Mouse (Mus musculus) megakaryocyte, embryonic 14.5 days (primary cell): ENCODE results near the gene Kcng4. TPM values are rescaled to one million over a fixed set of nuclear protein-coding genes. Genes with fewer than 3 reads are reported as not detected.

ENCODE experiments used
- H3K27me3 ChIP-seq: replicated peaks from 2 replicates; pipeline ENCODE3; 2012; ENCODE audit warnings: inconsistent platforms
- H3K36me3 ChIP-seq: replicated peaks from 2 replicates; pipeline ENCODE3; 2012; ENCODE audit warnings: low read length, inconsistent platforms, mixed read lengths
- H3K4me1 ChIP-seq: 2 replicates; pipeline ENCODE4 v1.6.1; 2012; ENCODE audit warnings: inconsistent platforms
- H3K4me3 ChIP-seq: replicated peaks from 2 replicates; pipeline ENCODE3; 2012; ENCODE audit warnings: moderate library complexity, mild to moderate bottlenecking, inconsistent platforms
- H3K9me3 ChIP-seq: 2 replicates; pipeline ENCODE4 v1.6.1; 2012; ENCODE audit warnings: inconsistent platforms
- FLI1 ChIP-seq: IDR thresholded peaks from 2 replicates; pipeline ENCODE4 v1.6.1; 2012; ENCODE audit warnings: low read length, inconsistent platforms, mixed read lengths
- GATA1 ChIP-seq: IDR thresholded peaks from 3 replicates; pipeline ENCODE4 v1.6.1; 2012; ENCODE audit warnings: mixed read lengths, low read length, inconsistent platforms, borderline replicate concordance
- polyA plus RNA-seq: library from polyadenylated mRNA; stranded (reverse); fragments of >175 nt; gene quantifications from 2 replicates; pipeline ENCODE4 v1.2.3, GENCODE M21; 2012; ENCODE audit warnings: low replicate concordance; ENCODE audit not compliant: insufficient read depth

Kcng4 gene
- polyA plus RNA-seq, 1 experiment: not detected

DNA sequence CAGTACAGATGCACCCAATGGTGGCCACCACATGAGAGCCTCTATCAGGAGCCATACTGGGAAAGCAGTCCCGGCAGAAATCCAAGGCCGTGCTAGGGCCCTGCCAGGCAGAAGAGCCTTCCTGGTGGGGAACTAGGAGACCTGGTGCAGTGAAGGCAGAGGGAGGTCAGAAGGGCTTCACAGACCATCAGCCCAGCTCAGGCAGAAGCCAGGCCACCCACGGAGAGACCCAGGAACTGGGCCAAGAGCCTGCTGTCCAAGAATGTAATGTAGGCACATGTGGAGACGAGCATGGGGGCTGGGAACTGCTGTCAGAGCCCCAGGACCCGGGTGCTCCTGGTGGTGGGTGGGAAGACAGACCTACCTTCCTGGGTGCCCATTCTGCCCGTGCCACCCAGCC lies 29.8 kb upstream of the Kcng4 start:
- Histone ChIP-seq H3K9me3 (no peaks in the 10 kb centered on the region), H3K36me3 (no peaks in the 10 kb centered on the region), H3K27me3 (peaks cover 88% of the 10 kb centered on the region), H3K4me1 (peaks cover 14% of the 10 kb centered on the region), H3K4me3 (no peak overlapping the region)
- TF ChIP-seq GATA1 (no peak), FLI1 (no peak)

DNA sequence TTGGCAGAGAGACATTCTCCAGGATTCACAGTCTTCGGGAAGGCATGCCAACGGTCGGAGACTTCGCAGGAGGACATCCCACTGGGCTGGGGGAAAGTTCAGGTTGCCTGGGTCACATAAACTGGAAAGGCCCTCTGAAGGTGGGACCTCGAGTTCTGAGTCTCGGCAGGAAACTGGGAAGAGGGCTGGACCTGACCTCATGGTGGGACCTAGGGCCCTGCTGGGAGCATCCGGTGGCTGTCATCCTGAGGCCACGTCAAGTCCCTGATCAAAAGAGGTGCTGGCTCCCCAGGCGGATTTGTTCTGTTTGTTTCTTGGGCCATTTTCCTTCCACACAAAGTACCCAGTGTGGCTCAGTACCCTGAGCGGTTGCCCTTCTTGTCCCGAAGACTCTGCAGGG lies 28.0 kb upstream of the Kcng4 start:
- peaks cover 83% of the 10 kb centered on the region for H3K27me3 ChIP-seq
- H3K9me3 ChIP-seq: no peaks in the 10 kb centered on the region
- TF ChIP-seq FLI1: no peak
- TF ChIP-seq GATA1: no peak
- H3K4me3 ChIP-seq: no peak overlapping the region
- H3K36me3 ChIP-seq: no peaks in the 10 kb centered on the region
- peaks cover 14% of the 10 kb centered on the region for H3K4me1 ChIP-seq

DNA sequence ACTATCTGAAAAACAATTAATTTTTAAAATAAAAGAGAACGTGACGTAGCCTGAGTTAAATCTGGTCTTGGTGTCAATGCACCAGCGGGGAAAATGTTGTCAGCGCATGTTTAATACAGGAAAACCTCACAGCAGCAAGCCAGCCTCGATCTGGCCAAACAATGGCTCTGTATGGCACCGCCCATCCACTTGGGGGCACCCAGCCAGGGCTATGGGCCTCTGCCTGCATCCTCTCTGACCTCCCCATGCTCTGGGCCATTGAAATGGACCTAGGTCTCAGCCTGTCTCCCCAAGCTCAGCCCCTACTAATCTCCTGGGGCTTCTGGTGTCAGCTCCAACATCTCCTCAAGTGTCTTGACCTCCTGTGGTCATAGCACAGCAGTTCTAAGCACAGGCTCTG lies 26.4 kb upstream of the Kcng4 start:
- TF ChIP-seq GATA1 (no peak), FLI1 (no peak)
- no peaks in the 10 kb centered on the region for H3K36me3 ChIP-seq
- peaks cover 14% of the 10 kb centered on the region for H3K4me1 ChIP-seq
- H3K9me3 ChIP-seq: peaks cover 12% of the 10 kb centered on the region
- H3K27me3 ChIP-seq: peaks cover 67% of the 10 kb centered on the region
- H3K4me3 ChIP-seq: no peak overlapping the region

DNA sequence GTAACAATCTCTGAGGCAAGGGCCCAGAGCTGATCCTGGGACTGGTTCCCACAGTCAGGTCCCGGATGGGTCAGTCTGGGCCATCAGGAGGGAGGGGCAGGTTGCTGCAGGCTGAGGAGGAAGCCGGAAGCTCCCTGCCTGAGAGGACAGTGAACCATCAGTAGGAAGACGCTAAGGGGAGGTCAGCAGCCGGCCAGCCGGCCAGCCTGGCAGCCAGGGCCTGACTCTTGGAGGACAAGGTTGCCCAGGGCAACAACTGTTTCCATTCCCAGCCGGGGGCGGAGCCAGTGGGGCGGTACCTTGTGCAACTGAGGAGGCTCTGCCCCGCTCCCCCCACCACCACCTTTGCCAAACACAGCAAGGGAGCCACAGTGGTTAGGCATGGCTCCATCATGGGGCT lies 25.6 kb upstream of the Kcng4 start:
- TF ChIP-seq FLI1 (no peak), GATA1 (no peak)
- peaks cover 8% of the 10 kb centered on the region for H3K4me1 ChIP-seq
- peaks cover 12% of the 10 kb centered on the region for H3K9me3 ChIP-seq
- H3K27me3 ChIP-seq: peaks cover 59% of the 10 kb centered on the region
- no peaks in the 10 kb centered on the region for H3K36me3 ChIP-seq
- no peak overlapping the region for H3K4me3 ChIP-seq

DNA sequence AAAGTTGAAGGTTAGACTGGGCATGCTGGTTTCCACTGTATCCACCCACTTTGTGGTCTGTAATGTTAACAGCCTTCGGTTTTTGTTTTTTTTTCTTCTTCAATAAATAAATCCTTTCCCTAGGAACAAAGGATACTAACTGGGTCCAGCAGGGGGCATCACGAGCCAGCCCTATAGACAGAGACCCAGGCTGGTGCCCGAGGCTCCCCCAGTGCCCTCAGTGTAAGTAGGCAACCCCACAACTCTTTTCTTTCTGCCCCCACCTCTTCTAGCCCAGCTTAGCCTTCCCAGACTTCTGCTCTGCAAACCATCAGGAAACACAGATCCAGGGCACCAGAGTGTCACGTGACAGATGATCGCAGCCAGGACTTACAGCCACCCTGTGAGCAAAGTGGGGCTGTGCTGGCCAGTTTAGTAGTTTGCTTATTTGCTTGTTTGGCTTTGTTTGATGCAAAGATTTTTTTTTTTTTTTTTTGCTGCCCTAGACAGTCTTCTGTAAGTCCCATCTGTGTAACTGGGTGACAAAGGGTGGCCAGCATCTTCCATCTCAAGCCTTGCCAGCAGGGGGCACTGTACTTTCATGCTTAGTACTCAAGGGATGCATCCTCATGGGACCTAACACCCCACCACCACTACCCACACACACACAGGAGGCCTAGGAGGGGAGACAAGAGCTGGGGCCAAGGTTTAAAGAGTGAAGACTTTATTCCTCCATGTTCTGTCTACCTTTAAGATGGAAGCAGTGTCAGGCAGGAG lies 21.4 kb upstream of the Kcng4 start:
- TF ChIP-seq FLI1 (no peak), GATA1 (no peak)
- H3K27me3 ChIP-seq: peaks cover 46% of the 10 kb centered on the region
- H3K4me1 ChIP-seq: peaks cover 12% of the 10 kb centered on the region
- H3K9me3 ChIP-seq: peaks cover 12% of the 10 kb centered on the region
- H3K4me3 ChIP-seq: no peak overlapping the region
- H3K36me3 ChIP-seq: no peaks in the 10 kb centered on the region

DNA sequence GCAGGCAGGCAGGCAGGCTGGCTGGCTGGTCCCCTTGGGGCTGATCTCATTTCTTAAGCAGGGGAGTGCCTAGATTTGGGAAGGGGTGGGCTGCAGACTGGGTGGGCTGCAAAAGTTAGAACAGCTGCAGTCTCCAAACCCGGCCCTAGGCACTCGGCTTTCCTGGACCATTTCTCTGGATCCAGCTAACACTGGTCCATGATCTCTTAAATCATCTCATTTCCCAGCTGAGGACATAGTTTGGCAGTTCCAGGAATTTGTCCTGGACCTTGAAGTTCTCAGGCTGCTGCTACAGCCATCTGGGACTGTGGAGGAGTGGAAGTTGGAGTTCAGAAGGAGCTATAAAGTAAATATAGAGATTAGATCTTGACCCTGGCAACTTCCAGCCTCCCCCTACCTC lies 15.8 kb upstream of the Kcng4 start:
- Histone ChIP-seq H3K9me3 (peaks cover 11% of the 10 kb centered on the region), H3K4me1 (peaks cover 7% of the 10 kb centered on the region), H3K4me3 (no peak overlapping the region), H3K36me3 (no peaks in the 10 kb centered on the region), H3K27me3 (peaks cover 42% of the 10 kb centered on the region)
- TF ChIP-seq FLI1 (no peak), GATA1 (no peak)

DNA sequence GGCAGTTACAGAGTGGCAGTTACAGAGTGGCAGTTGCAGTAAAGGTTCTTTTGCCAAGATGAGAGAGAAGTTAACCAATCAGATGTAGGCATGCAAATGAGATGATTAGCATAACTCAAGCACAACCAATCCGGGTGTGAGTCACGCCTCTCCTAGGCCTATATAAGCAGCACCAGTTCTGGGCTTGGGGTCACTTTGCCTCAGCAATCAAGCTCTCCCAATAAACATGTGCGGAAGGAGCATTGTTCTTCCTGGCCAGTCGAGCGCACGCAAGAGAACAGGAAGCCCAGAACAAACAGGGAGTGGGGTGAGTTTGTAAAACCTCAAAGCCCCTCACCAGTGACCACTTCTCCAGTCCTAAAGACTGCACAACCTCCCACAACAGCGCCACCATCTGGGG lies 11.4 kb upstream of the Kcng4 start:
- TF ChIP-seq GATA1: no peak
- peaks cover 30% of the 10 kb centered on the region for H3K9me3 ChIP-seq
- no peaks in the 10 kb centered on the region for H3K4me1 ChIP-seq
- no peaks in the 10 kb centered on the region for H3K36me3 ChIP-seq
- H3K4me3 ChIP-seq: no peak overlapping the region
- H3K27me3 ChIP-seq: peaks cover 42% of the 10 kb centered on the region

DNA sequence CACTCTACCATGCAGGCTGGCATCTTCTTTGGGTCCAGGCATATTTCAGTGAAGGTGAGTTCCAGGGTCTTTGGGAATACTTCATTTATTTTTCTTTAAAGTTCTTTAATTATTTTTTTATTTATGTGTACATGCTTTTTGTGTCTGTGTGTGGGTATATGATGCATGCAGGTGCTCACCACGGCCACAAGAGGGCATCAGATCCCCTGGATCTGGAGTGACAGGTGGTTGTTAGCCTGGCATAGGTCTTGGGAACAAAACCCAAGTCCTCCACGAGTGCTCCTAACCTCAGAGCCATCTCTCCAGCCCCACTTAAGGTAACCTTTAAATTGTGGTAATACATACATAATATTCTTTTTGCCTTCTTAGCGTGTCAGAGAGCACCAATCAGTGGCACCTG lies 10.7 kb upstream of the Kcng4 start:
- no peaks in the 10 kb centered on the region for H3K36me3 ChIP-seq
- peaks cover 38% of the 10 kb centered on the region for H3K27me3 ChIP-seq
- TF ChIP-seq FLI1 (no peak), GATA1 (no peak)
- peaks cover 31% of the 10 kb centered on the region for H3K9me3 ChIP-seq
- no peaks in the 10 kb centered on the region for H3K4me1 ChIP-seq
- H3K4me3 ChIP-seq: no peak overlapping the region

DNA sequence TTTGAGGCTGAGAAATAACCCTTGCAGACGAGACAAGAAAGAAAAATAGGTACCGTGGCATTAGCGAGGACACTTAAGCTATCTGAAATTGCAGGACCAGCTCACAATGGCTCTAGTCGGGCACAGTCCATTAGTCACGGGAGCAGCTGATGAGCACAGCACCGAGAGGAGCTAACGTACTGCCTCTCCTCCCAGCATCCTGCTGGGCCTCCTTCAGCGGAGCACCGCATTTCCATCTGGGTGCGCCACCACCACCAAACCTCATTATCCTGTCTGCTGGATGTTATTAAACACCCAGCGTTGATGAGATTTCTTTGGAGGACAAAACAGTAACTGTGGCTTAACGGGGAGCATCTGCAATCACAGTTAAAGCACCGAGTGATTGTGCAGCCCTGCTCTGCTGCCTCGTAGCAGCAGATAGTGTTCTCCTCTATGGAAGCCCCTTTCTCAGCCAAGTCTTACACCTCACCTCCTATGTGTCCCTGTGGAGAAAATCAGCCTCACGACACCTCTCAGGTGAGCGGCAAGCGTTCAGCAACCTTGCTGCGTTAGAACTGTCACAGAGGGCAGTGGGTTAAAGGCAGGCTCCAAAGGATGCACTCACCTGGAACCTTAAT lies 9.6 kb upstream of the Kcng4 start:
- Histone ChIP-seq H3K36me3 (no peaks in the 10 kb centered on the region), H3K4me1 (no peaks in the 10 kb centered on the region), H3K4me3 (no peak overlapping the region), H3K27me3 (peaks cover 42% of the 10 kb centered on the region), H3K9me3 (peaks cover 31% of the 10 kb centered on the region)
- TF ChIP-seq FLI1: no peak
- no peak for TF ChIP-seq GATA1

DNA sequence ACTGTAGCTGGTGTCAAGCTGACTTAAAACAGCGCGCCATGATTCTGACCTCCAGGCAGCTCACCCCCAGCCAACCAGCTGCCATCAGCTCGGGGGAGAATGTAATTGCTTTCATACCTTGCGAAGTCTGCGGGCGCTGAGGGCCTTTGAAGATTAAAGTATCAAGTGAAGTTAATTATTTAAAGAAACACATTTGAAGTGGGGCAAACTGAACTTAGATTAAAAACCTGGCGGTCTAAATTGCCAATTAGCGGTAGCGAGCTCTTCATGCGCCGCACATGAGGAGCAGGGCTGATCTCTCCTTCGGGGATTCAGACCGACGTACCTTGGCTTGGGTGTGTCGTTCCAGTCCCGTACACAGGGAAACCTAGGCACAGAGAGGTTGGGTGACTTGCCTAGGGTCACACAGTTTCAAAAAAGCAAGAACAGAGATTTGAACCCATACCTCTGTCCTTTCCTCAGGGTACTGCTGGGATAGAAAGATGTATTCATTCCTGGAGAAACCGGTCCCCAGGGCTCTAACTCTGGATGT lies 9.0 kb upstream of the Kcng4 start:
- Histone ChIP-seq H3K36me3 (no peaks in the 10 kb centered on the region), H3K9me3 (peaks cover 31% of the 10 kb centered on the region), H3K27me3 (peaks cover 40% of the 10 kb centered on the region), H3K4me1 (no peaks in the 10 kb centered on the region), H3K4me3 (no peak overlapping the region)
- no peak for TF ChIP-seq FLI1
- TF ChIP-seq GATA1: no peak
